Mouse (Mus musculus): ENCODE measurements around the gene Zfp61.

GRCm38 (mm10) chr7:24315726-24316566 lies 14.9 kb upstream of the Zfp61 start:
- no peak for TF ChIP-seq CTCF (IDR thresholded peaks at IDR 0.05; ENCODE audit: extremely low read depth, insufficient read depth, insufficient read length, insufficient replicate concordance)
- no peak for TF ChIP-seq POLR2A (IDR thresholded peaks at IDR 0.05; ENCODE audit: low read depth, low read length)

All from spleen, adult 2 months (tissue).